Mouse (Mus musculus) midbrain, embryonic 16.5 days (tissue): Measurements from ENCODE around the gene Pafah1b1. TPM values are rescaled to one million over a fixed set of nuclear protein-coding genes. Genes with fewer than 3 reads are reported as not detected.
A peak's percentile ranks its signal among the peaks of the same experiment; 100 is the strongest.

ENCODE experiments used
- ATAC-seq: fragments of 200-750 bp; cut with Nextera tagmentation; 2 replicates; pipeline ENCODE4 v1.8.0; 2017; ENCODE audit warnings: moderate TSS enrichment
- H3K27ac ChIP-seq: fragments of 300-500 bp; sonication (generic); 2 replicates; pipeline ENCODE4 v1.5.1; 2014; ENCODE audit warnings: mild to moderate bottlenecking, low read length, mixed read lengths
- H3K27me3 ChIP-seq: fragments of 300-500 bp; sonication (generic); 2 replicates; pipeline ENCODE4 v1.6.1; 2014; ENCODE audit warnings: low read depth, low read length, mixed read lengths; ENCODE audit not compliant: control insufficient read depth, insufficient read depth
- H3K36me3 ChIP-seq: fragments of 300-500 bp; sonication (generic); 2 replicates; pipeline ENCODE4 v1.6.1; 2014; ENCODE audit warnings: mild to moderate bottlenecking, low read length, moderate library complexity, mixed read lengths; ENCODE audit not compliant: control insufficient read depth, insufficient read depth
- H3K4me1 ChIP-seq: fragments of 300-500 bp; sonication (generic); 2 replicates; pipeline ENCODE4 v1.6.1; 2014; ENCODE audit warnings: mild to moderate bottlenecking, low read length, mixed read lengths; ENCODE audit not compliant: control insufficient read depth, insufficient read depth
- H3K4me2 ChIP-seq: fragments of 300-500 bp; sonication (generic); 2 replicates; pipeline ENCODE4 v1.6.1; 2014; ENCODE audit warnings: mild to moderate bottlenecking, low read length, mixed read lengths
- H3K4me3 ChIP-seq: fragments of 300-500 bp; sonication (generic); 2 replicates; pipeline ENCODE4 v1.5.1; 2014; ENCODE audit warnings: low read depth, mild to moderate bottlenecking, low read length, moderate library complexity, mixed read lengths
- H3K9ac ChIP-seq: fragments of 300-500 bp; sonication (generic); 2 replicates; pipeline ENCODE4 v1.6.1; 2014; ENCODE audit warnings: low read depth, low read length, mixed read lengths
- H3K9me3 ChIP-seq: fragments of 300-500 bp; sonication (generic); replicated peaks from 2 replicates; pipeline ENCODE4 v1.6.1; 2014; ENCODE audit warnings: mild to moderate bottlenecking, low read length, mixed read lengths; ENCODE audit not compliant: control insufficient read depth, poor library complexity, severe bottlenecking
- WGBS: fragments of 180-500 bp; shearing (Covaris S2); extraction: QIAGEN DNeasy Blood & Tissue Kit; methylation state at CpG from one replicate; pipeline ENCODE4 v1.1.7; 2014; 5-methylcytosine and 5-hydroxymethylcytosine counted together
- polyA plus RNA-seq: library from polyadenylated mRNA; unstranded; fragments of >200 nt; fragmentation: Nextera tagmentation; extraction: Ambion mirVana; gene quantifications from 2 replicates; pipeline ENCODE4 v1.2.1, GENCODE M21; 2015

The Pafah1b1 gene
- polyA plus RNA-seq: 45.8 and 57.5 TPM in 2 replicates

DNA sequence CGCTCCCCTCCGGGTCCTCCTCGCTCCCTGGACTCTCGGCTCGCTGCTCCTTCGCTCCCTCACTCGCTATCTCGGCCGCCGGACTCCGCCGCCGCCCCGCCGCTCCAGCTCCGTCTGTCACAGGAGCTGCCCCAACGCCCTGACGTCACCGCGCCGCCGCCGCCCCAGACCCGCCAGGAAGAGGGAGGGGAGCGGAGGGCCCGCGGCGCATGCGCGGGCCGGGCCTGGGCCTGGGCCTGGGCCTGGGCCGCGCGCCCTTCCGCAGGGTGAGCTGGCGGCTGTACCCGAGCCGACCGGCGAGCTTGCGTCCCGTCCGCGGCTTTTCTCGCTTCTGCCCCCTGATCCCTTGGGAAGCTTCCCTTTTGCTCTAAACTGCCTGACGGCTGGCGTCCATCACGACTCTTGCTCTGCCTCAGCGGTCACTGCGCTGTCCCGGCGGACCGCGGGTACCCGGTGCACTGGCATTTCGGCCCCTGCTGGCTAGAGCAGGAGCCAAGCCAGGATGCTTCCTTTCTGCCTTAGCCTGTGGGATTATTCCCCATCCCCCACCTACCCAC is at the start of gene Pafah1b1:
Gene Pafah1b1, minus strand, starts transcription at position 436 of the 557 bp plus-strand sequence.
- Histone ChIP-seq H3K9me3 (no peaks in the 10 kb centered on the region), H3K4me3 (peak within 1 kb of the TSS; percentile 96), H3K27me3 (no peaks in the 10 kb centered on the region), H3K27ac (peak within 1 kb of the TSS; percentile 100), H3K4me2 (peak within 1 kb of the TSS; percentile 79), H3K9ac (peak within 1 kb of the TSS; percentile 99), H3K4me1 (peaks cover 27% of the 10 kb centered on the region), H3K36me3 (no peaks in the 10 kb centered on the region)
- WGBS: under 1% methylated on average over 48 of the region's 56 CpGs
- ATAC-seq: peak; percentile 96

GRCm38 (mm10) chr11:74772386-74772785 is 47.9 kb upstream of the Pafah1b1 start:
- 94% methylated on average over 2 of the region's 2 CpGs for WGBS
- ATAC-seq: no peak
- Histone ChIP-seq H3K9ac (no peak overlapping the region), H3K27me3 (no peaks in the 10 kb centered on the region), H3K4me3 (no peak overlapping the region), H3K27ac (no peak overlapping the region), H3K9me3 (no peaks in the 10 kb centered on the region), H3K4me1 (peaks cover 18% of the 10 kb centered on the region), H3K36me3 (peaks cover 20% of the 10 kb centered on the region), H3K4me2 (no peak overlapping the region)

DNA sequence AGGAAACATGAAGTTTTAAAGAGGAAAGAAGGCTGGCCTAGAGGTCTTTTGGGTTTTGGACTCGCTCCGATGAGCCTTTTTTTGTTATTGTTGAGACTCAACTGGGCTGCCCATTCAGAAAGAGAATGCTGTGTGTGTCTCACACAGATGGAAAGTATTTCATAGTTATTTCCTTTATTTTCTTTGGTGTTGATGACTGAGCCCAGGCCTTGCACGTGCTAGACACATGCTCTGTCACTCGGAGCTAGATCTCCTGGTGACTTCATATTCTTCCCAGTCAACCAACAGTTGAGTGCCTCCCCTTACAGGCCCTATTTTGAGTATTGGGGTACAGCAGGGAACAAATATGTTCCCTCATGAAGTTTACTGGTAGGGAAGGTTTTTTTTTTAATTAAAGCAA is 47.2 kb upstream of the Pafah1b1 start:
- WGBS: 70% methylated on average over 4 of the region's 4 CpGs
- Histone ChIP-seq H3K27me3 (no peaks in the 10 kb centered on the region), H3K9ac (no peak overlapping the region), H3K36me3 (peaks cover 17% of the 10 kb centered on the region), H3K4me1 (peaks cover 18% of the 10 kb centered on the region), H3K27ac (no peak overlapping the region), H3K9me3 (no peaks in the 10 kb centered on the region), H3K4me2 (peak overlapping the region; percentile 77), H3K4me3 (peak overlapping the region; percentile 80)
- ATAC-seq: no peak

DNA sequence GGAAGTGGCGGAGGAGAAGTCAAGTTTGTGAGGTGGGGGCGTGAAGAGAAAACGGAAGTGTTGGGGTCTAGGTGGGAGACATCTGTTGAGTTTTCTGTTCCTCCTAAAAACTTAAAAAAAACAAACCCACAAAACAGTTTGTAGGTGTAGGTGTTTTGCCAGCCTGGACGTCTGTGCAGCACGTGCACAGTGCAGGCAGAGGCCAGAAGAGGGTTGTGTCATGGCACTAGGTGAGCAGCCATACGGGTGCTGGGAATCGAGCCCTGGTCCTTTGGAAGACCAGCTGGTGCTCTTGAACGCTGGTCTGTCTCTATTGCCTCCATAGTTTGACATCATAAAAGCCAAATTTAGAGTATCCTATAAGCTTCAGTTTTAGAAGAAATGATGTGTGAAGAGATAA is 46.8 kb upstream of the Pafah1b1 start:
- peak overlapping the region; percentile 80 for H3K4me3 ChIP-seq
- peaks cover 16% of the 10 kb centered on the region for H3K36me3 ChIP-seq
- ATAC-seq: peak; percentile 43
- H3K9me3 ChIP-seq: no peaks in the 10 kb centered on the region
- WGBS: 17% methylated on average over 8 of the region's 8 CpGs
- H3K27ac ChIP-seq: peak overlapping the region; percentile 91
- H3K4me1 ChIP-seq: peaks cover 18% of the 10 kb centered on the region
- H3K27me3 ChIP-seq: no peaks in the 10 kb centered on the region
- peak overlapping the region; percentile 81 for H3K9ac ChIP-seq
- H3K4me2 ChIP-seq: peak overlapping the region; percentile 77

DNA sequence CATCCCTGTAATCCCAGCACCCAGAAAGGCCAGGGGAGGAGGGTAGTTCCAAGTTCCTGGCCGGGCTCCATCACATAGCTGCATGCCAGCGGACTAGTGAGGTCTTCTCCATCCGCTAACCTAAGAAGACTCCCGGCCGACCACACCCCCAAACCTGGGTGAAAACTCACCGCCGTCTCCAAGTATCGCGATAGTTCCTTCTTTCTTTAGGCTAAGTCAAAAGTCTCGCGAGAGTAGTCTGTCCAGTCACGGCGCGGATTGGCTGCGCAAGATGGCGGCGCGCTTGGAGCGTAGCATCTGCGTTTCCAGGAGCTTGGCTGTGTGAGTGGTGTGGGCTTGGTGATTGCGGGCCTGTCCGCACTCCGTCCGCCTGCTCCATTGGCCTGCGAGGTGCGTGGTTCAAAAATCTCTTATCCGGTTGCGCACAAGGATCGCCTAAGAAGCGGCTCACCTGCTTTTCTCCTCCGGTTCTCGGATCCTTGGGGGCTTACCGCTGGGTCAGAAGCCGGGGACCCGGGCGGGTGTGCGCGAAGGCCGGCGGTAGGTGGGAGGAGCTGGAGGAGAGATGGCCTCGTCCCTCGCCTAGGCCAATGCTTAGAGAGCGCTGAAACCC is 46.2 kb upstream of the Pafah1b1 start, which contains the start of gene Mettl16:
Gene Mettl16, plus strand, starts transcription at position 236 of the 613 bp plus-strand sequence.
- WGBS: 0% methylated on average over 43 of the region's 43 CpGs
- peak; percentile 97 for ATAC-seq
- peak within 1 kb of the TSS; percentile 80 for H3K4me3 ChIP-seq
- H3K9ac ChIP-seq: peak within 1 kb of the TSS; percentile 81
- H3K27ac ChIP-seq: peak within 1 kb of the TSS; percentile 91
- H3K4me1 ChIP-seq: peaks cover 18% of the 10 kb centered on the region
- peak within 1 kb of the TSS; percentile 77 for H3K4me2 ChIP-seq
- no peaks in the 10 kb centered on the region for H3K9me3 ChIP-seq
- H3K36me3 ChIP-seq: peaks cover 13% of the 10 kb centered on the region
- H3K27me3 ChIP-seq: no peaks in the 10 kb centered on the region

DNA sequence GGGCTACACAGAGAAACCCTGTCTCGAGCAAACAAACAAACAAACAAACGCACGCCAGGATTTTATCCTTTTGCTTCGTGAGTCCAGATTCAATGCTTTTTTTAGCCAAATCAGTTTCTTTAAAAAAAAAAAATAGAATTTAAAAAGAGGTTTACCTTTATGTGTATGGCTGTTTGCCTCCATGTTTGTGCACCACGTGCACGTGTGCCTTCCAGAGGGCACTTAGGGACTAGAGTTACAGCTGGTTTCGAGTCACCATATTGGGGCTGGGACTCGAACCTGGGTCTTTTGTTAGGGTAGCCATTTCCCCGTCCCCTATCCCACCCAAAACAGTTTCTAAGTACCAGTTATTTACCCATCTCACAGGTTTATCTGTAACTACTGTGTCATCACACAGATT is 45.6 kb upstream of the Pafah1b1 start:
- peak; percentile 1; the same call in 1 of the 2 replicates for ATAC-seq
- H3K9ac ChIP-seq: peak overlapping the region; percentile 76
- no peaks in the 10 kb centered on the region for H3K9me3 ChIP-seq
- H3K27me3 ChIP-seq: no peaks in the 10 kb centered on the region
- H3K4me1 ChIP-seq: peaks cover 18% of the 10 kb centered on the region
- peaks cover 7% of the 10 kb centered on the region for H3K36me3 ChIP-seq
- peak overlapping the region; percentile 67 for H3K4me2 ChIP-seq
- 81% methylated on average over 9 of the region's 9 CpGs for WGBS
- peak overlapping the region; percentile 80 for H3K4me3 ChIP-seq
- H3K27ac ChIP-seq: peak overlapping the region; percentile 91

GRCm38 (mm10) chr11:74768045-74768444 is 43.6 kb upstream of the Pafah1b1 start:
- no peak overlapping the region for H3K27ac ChIP-seq
- 29% methylated on average over 6 of the region's 6 CpGs for WGBS

GRCm38 (mm10) chr11:74767469-74767868 is 43.0 kb upstream of the Pafah1b1 start:
- no peak for ATAC-seq
- no peak overlapping the region for H3K9ac ChIP-seq
- H3K4me2 ChIP-seq: no peak overlapping the region
- H3K36me3 ChIP-seq: no peaks in the 10 kb centered on the region
- H3K4me1 ChIP-seq: peaks cover 18% of the 10 kb centered on the region
- H3K9me3 ChIP-seq: no peaks in the 10 kb centered on the region
- no peak overlapping the region for H3K27ac ChIP-seq
- no peaks in the 10 kb centered on the region for H3K27me3 ChIP-seq
- no peak overlapping the region for H3K4me3 ChIP-seq
- 92% methylated on average over 4 of the region's 4 CpGs for WGBS

More at GRCm38 (mm10) chr11:74768045-74768444, 43.6 kb upstream of the Pafah1b1 start:
- Histone ChIP-seq H3K4me3 (no peak overlapping the region), H3K9me3 (no peaks in the 10 kb centered on the region), H3K9ac (no peak overlapping the region), H3K27me3 (no peaks in the 10 kb centered on the region), H3K4me2 (no peak overlapping the region), H3K4me1 (peaks cover 18% of the 10 kb centered on the region), H3K36me3 (no peaks in the 10 kb centered on the region)
- ATAC-seq: no peak

DNA sequence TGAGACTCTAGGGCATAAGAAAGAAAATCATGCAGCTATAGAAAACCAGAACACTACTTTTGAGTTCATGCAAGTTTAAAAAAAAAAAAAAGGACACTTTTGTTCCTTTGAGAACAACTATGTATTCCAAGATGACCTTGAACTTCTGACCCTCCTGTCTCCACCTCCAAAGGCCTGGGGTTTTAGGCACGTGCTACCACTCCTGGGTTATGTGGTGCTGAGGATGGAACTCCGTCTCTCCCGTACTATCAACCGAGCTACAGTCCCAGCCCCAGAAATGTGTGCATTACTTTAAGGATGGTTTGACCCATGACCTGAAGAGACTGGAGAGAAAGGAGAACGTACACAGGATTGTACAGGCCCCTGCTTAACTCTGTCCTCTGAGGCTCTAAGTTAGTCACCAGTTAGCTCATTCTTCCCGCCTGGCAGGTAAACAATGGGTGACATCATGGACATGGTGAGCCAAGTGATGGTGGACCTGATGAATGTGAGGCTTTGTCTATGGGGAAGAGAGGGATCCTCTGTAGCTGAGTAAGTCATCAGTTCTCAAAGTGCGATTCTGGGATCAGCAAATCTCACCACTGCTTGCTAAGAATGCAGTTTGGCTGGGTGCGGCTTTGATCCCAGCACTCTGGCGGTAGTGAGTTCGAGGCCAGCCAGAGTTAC is 39.6 kb upstream of the Pafah1b1 start:
- no peak overlapping the region for H3K4me2 ChIP-seq
- H3K9me3 ChIP-seq: no peaks in the 10 kb centered on the region
- H3K4me1 ChIP-seq: no peaks in the 10 kb centered on the region
- H3K27me3 ChIP-seq: no peaks in the 10 kb centered on the region
- no peak overlapping the region for H3K4me3 ChIP-seq
- H3K27ac ChIP-seq: no peak overlapping the region
- WGBS: 80% methylated on average over 10 of the region's 10 CpGs
- H3K36me3 ChIP-seq: no peaks in the 10 kb centered on the region
- no peak overlapping the region for H3K9ac ChIP-seq
- no peak for ATAC-seq
